Comparison of ENCODE assay signal across 7 mouse cellular contexts in the genomic region with DNA sequence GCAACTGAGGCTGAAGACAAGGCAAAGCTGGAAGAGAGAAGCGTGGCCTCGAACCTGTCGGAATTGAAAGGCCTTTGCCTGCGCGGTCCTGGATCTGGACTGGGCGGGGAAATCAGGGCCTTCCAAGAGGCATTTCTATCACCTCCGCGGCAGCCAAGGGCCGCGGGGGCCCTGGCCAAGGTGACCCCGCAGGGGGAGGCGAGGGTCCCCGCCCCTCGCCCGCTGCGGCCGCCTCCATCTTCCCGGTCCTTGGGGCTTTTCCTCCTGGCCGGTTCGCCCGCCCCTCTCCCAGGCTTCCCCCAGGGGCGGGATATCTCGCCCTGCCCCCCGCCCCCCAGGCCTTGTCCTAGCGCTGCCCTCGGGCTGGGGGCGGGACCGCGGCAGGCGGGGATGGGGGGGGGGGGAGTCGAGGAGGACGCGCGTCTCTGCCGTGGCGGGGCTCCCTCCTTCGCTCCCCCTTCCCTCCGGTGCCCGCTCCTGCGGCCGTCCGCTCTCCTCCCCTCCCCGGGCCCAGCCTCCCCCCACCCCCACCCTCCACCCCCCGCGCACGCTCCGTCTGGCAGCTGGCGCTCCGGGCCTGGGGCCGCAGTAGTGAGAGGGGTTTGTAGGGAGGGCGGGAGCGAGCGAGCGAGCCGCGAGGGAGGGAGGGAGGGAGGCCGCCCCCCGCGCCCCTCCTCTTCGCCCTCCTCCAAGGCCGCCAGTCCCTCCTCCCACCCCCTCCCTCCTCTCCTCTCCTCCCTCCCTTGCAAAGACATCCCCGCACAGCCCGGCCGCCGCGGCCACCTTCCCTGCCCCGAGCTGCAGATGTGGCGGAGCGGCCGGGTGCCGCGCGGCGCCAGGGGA. TPM values are rescaled to one million over a fixed set of nuclear protein-coding genes. Genes with fewer than 3 reads are reported as not detected.
DNase-seq lines count a peak whose midpoint lies in the region; ATAC-seq and TF ChIP-seq lines count a peak whose summit lies in the region.

A gene (plus strand): TSS at position 743 of the 843 bp plus-strand sequence.

- no peaks in the 10 kb centered on the region for H3K36me3 ChIP-seq in ES-Bruce4 (ENCODE audit: control insufficient read depth, insufficient read depth, low read length, poor library complexity, severe bottlenecking)
- H3K36me3 ChIP-seq in embryonic facial prominence, embryonic 11.5 days (replicated peaks; ENCODE audit: control insufficient read depth, insufficient read depth, low read depth, low read length) = peaks cover 2% of the 10 kb centered on the region; the same call in 1 of the 2 replicates
- peaks cover 14% of the 10 kb centered on the region; the same call in 1 of the 2 replicates for H3K36me3 ChIP-seq in heart, postnatal 0 days (replicated peaks; ENCODE audit: control insufficient read depth, insufficient read depth, low read length)

- peak; percentile 64 to 73 for DNase-seq in adrenal gland, adult 18-20 months (ENCODE audit: low spot score in 2 of 2)
- peak; percentile 94 for DNase-seq in embryonic facial prominence, embryonic 11.5 days (ENCODE audit: low spot score)
- DNase-seq in heart, postnatal 0 days (ENCODE audit: low spot score) = peak; percentile 90
- peak; percentile 83 to 86 for DNase-seq in kidney, postnatal 36 days
- peak; percentile 72 for DNase-seq in lung, postnatal 14 days
- peak; percentile 53 for DNase-seq in right cerebral cortex, postnatal 25 days

- TF ChIP-seq CTCF in ES-Bruce4 (IDR thresholded peaks at IDR 0.05; ENCODE audit: low read depth, low read length) = no peak
- TF ChIP-seq CTCF in heart, postnatal 0 days (IDR thresholded peaks at IDR 0.05; ENCODE audit: low read depth) = no peak

- peaks cover 13% of the 10 kb centered on the region for H3K4me1 ChIP-seq in ES-Bruce4 (ENCODE audit: control insufficient read depth, insufficient read depth, low read length)
- H3K4me1 ChIP-seq in embryonic facial prominence, embryonic 11.5 days (ENCODE audit: control insufficient read depth, insufficient read depth, low read length) = peaks cover 21% of the 10 kb centered on the region
- H3K4me1 ChIP-seq in heart, postnatal 0 days (ENCODE audit: control insufficient read depth, insufficient read depth) = peaks cover 45% of the 10 kb centered on the region

- H3K27ac ChIP-seq in ES-Bruce4 (ENCODE audit: insufficient read depth, low read length) = peak within 1 kb of the TSS; percentile 36
- H3K27ac ChIP-seq in embryonic facial prominence, embryonic 11.5 days (replicated peaks; ENCODE audit: low read depth, low read length) = peak within 1 kb of the TSS; percentile 94
- H3K27ac ChIP-seq in heart, postnatal 0 days (ENCODE audit: low read depth) = peak within 1 kb of the TSS; percentile 94

- peak; percentile 24; the same call in 1 of the 2 replicates for TF ChIP-seq EP300 in ES-Bruce4 (IDR thresholded peaks at IDR 0.05; ENCODE audit: insufficient read depth, low read depth, low read length)
- TF ChIP-seq EP300 in heart, postnatal 0 days (IDR thresholded peaks at IDR 0.05; ENCODE audit: low read depth) = no peak

- TF ChIP-seq POLR2A in ES-Bruce4 (IDR thresholded peaks at IDR 0.05; ENCODE audit: insufficient read depth, low read length) = no peak

- under 1% methylated on average over 39 of the region's 74 CpGs for WGBS in embryonic facial prominence, embryonic 11.5 days
- WGBS in heart, postnatal 0 days = under 1% methylated on average over 34 of the region's 74 CpGs

- H3K4me2 ChIP-seq in embryonic facial prominence, embryonic 11.5 days (ENCODE audit: low read depth, low read length) = peak within 1 kb of the TSS; percentile 67
- H3K4me2 ChIP-seq in heart, postnatal 0 days (ENCODE audit: low read depth, low read length) = peak within 1 kb of the TSS; percentile 91

- H3K4me3 ChIP-seq in ES-Bruce4 (ENCODE audit: low read depth, low read length) = peak within 1 kb of the TSS; percentile 83
- peak within 1 kb of the TSS; percentile 85 for H3K4me3 ChIP-seq in embryonic facial prominence, embryonic 11.5 days (ENCODE audit: low read depth, low read length)
- peak within 1 kb of the TSS; percentile 82 for H3K4me3 ChIP-seq in heart, postnatal 0 days (ENCODE audit: low read depth, low read length)

- no peaks in the 10 kb centered on the region for H3K27me3 ChIP-seq in ES-Bruce4 (ENCODE audit: control insufficient read depth, insufficient read depth, low read length, poor library complexity, severe bottlenecking)
- H3K27me3 ChIP-seq in embryonic facial prominence, embryonic 11.5 days (ENCODE audit: control insufficient read depth, insufficient read depth, low read length) = no peaks in the 10 kb centered on the region
- no peaks in the 10 kb centered on the region for H3K27me3 ChIP-seq in heart, postnatal 0 days (ENCODE audit: control insufficient read depth, insufficient read depth, low read length)

- peak; percentile 76 for ATAC-seq in embryonic facial prominence, embryonic 11.5 days (replicated peaks; ENCODE audit: insufficient number of reproducible peaks, low FRiP score, low TSS enrichment, low read depth)
- peak; percentile 80 for ATAC-seq in heart, postnatal 0 days (ENCODE audit: insufficient read depth, low read depth)

- H3K9ac ChIP-seq in ES-Bruce4 (ENCODE audit: low read depth, poor library complexity, severe bottlenecking) = peak within 1 kb of the TSS; percentile 96
- H3K9ac ChIP-seq in embryonic facial prominence, embryonic 11.5 days (replicated peaks; ENCODE audit: low read length) = peak within 1 kb of the TSS; percentile 93
- peak within 1 kb of the TSS; percentile 86 for H3K9ac ChIP-seq in heart, postnatal 0 days (replicated peaks; ENCODE audit: low read depth, low read length)

- H3K9me3 ChIP-seq in ES-Bruce4 (replicated peaks; ENCODE audit: control insufficient read depth, insufficient read depth, low read length, poor library complexity, severe bottlenecking) = no peaks in the 10 kb centered on the region
- no peaks in the 10 kb centered on the region for H3K9me3 ChIP-seq in embryonic facial prominence, embryonic 11.5 days (replicated peaks; ENCODE audit: control insufficient read depth, low read length)
- no peaks in the 10 kb centered on the region for H3K9me3 ChIP-seq in heart, postnatal 0 days (replicated peaks; ENCODE audit: control insufficient read depth, low read length)

RNA-seq across cellular contexts. Expression of the gene that starts here (rescaled TPM):
- 31.2 and 34.8 TPM in 2 replicates for polyA plus RNA-seq in ES-Bruce4 (2011; ENCODE audit: insufficient read depth, insufficient read length, low read depth, missing spikeins)
- 10 to 100 TPM; 11.3 to 11.5 TPM for total RNA-seq in adrenal gland, adult 18-20 months (2021)
- polyA plus RNA-seq in embryonic facial prominence, embryonic 11.5 days (2014; fragmentation: Nextera tagmentation; extraction: Ambion mirVana) = 19.9 and 21.2 TPM in 2 replicates
- total RNA-seq in heart, postnatal 0 days (2014; rRNA removed; ENCODE audit: low replicate concordance) = 25.3 and 25.4 TPM in 2 replicates
- 11.2 and 11.8 TPM in 2 replicates for polyA plus RNA-seq in heart, postnatal 0 days (2015; fragmentation: Nextera tagmentation; extraction: Ambion mirVana)

Comparison
In these comparisons a context has a peak if more than half of its experiments do, and no peak if none do; other contexts are left out.
1. Peak in every context shown above with its lines: DNase-seq, ATAC-seq, H3K4me3 ChIP-seq and H3K27ac ChIP-seq.
2. H3K27ac ChIP-seq: peak in every context shown above with its lines; median percentile 94 in embryonic facial prominence, embryonic 11.5 days; 94 in heart, postnatal 0 days; 36 in ES-Bruce4.